ENCODE assay signal across 13 mouse cellular contexts in the genomic region with DNA sequence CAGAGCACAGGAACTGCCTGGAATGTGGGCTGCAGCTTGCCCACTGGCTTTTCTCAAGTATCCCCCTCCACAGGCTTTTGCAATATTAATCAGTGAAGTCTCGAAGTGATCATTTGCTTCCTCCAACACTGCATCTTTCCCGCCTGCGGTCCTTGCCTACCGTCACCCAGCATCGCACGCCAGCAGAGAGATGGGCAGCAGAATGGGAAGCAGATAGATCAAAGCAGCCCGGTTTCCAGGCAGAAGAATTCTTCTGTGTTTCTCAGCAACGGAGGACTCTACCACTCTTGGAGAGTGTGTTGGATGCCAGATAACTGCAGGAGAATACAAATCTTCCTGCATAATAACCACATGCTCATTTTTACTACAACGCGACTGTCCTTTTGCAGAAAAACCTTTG.
DNase-seq lines count a peak whose midpoint lies in the region; ATAC-seq lines count a peak whose summit lies in the region.
"Had no signal": no experiment of that assay in that cellular context is flagged by ENCODE, and none has a peak within 500 bp of the region (broad histone marks: within the 10 kb centered on the region; RNA-seq: fewer than 3 reads in every experiment).

No protein-coding gene starts in this region.

- WGBS in hindbrain, embryonic 11.5 days, result 44% methylated on average over 10 of the region's 10 CpGs
- WGBS in neural tube, embryonic 15.5 days, result 23% methylated on average over 10 of the region's 10 CpGs

- H3K4me2 ChIP-seq in hindbrain, embryonic 11.5 days (replicated peaks; ENCODE audit: low read depth, low read length), result no peak overlapping the region
- peak overlapping the region; percentile 37 for H3K4me2 ChIP-seq in neural tube, embryonic 15.5 days

- no peaks in the 10 kb centered on the region for H3K27me3 ChIP-seq in hindbrain, embryonic 11.5 days (ENCODE audit: control insufficient read depth, insufficient read depth, low read length)
- H3K27me3 ChIP-seq in neural tube, embryonic 15.5 days (replicated peaks), result no peaks in the 10 kb centered on the region
- H3K27me3 ChIP-seq: CH12.LX had no signal

- no peak overlapping the region for H3K4me3 ChIP-seq in hindbrain, embryonic 11.5 days (ENCODE audit: low read depth, low read length)
- H3K4me3 ChIP-seq in neural tube, embryonic 15.5 days (replicated peaks), result no peak overlapping the region
- H3K4me3 ChIP-seq: erythroblast, embryonic 14.5 days had no signal

- ATAC-seq in hindbrain, embryonic 11.5 days (ENCODE audit: low FRiP score), result peak; percentile 43; the same call in 1 of the 2 replicates
- peak; percentile 68 for ATAC-seq in neural tube, embryonic 15.5 days (ENCODE audit: low FRiP score)

- no peaks in the 10 kb centered on the region for H3K36me3 ChIP-seq in hindbrain, embryonic 11.5 days (ENCODE audit: control insufficient read depth, insufficient read depth, low read length)
- H3K36me3 ChIP-seq in neural tube, embryonic 15.5 days, result no peaks in the 10 kb centered on the region

- H3K27ac ChIP-seq in hindbrain, embryonic 11.5 days (ENCODE audit: low read depth, low read length), result no peak overlapping the region
- H3K27ac ChIP-seq in neural tube, embryonic 15.5 days (replicated peaks), result 0 out of 2 replicates have a peak overlapping the region, but pooled peaks have one; percentile 14

- DNase-seq in layer of hippocampus, adult 11-12 months (ENCODE audit: low spot score), result peak; percentile 20
- no peak for DNase-seq in layer of hippocampus, postnatal 25 days (ENCODE audit: extremely low spot score in 1 of 2, low spot score in 1 of 2)
- peak; percentile 22 for DNase-seq in hindbrain, embryonic 11.5 days (ENCODE audit: low spot score)
- peak; percentile 19 to 25 for DNase-seq in layer of hippocampus, postnatal 36 days
- no peak for DNase-seq in adrenal gland, postnatal 14 days
- no peak for DNase-seq in urinary bladder, adult 2 months (ENCODE audit: low spot score)
- DNase-seq: cerebellum, postnatal 36 days; gastrocnemius, postnatal 36 days; kidney, adult 2 months; lung, adult 18-20 months had no signal

- no peak overlapping the region for H3K9ac ChIP-seq in hindbrain, embryonic 11.5 days (ENCODE audit: low read depth, low read length)
- no peak overlapping the region for H3K9ac ChIP-seq in neural tube, embryonic 15.5 days (replicated peaks)

- H3K9me3 ChIP-seq in hindbrain, embryonic 11.5 days (ENCODE audit: control insufficient read depth, low read length), result no peaks in the 10 kb centered on the region
- no peaks in the 10 kb centered on the region for H3K9me3 ChIP-seq in neural tube, embryonic 15.5 days (replicated peaks)

- H3K4me1 ChIP-seq in hindbrain, embryonic 11.5 days (replicated peaks; ENCODE audit: control insufficient read depth, insufficient read depth, low read length), result no peaks in the 10 kb centered on the region
- H3K4me1 ChIP-seq in neural tube, embryonic 15.5 days, result peaks cover 10% of the 10 kb centered on the region

Comparison
In these comparisons a context has a peak if more than half of its experiments do, and no peak if none do; other contexts are left out.
1. DNase-seq: peak in layer of hippocampus, adult 11-12 months (single experiment), hindbrain, embryonic 11.5 days (single experiment) and layer of hippocampus, postnatal 36 days (2 of 2); none in layer of hippocampus, postnatal 25 days (0 of 2), adrenal gland, postnatal 14 days (single experiment) and urinary bladder, adult 2 months (single experiment).